Mouse (Mus musculus) intestine, embryonic 15.5 days (tissue): ENCODE measurements around the gene Dad1. TPM values are rescaled to one million over a fixed set of nuclear protein-coding genes. Genes with fewer than 3 reads are reported as not detected.

Source experiments
- ATAC-seq: fragments of 200-750 bp; cut with Nextera tagmentation; 2 replicates; pipeline ENCODE4 v1.8.0; 2017; ENCODE audit warnings: moderate TSS enrichment, moderate library complexity
- H3K27ac ChIP-seq: fragments of 300-500 bp; sonication (generic); 2 replicates; pipeline ENCODE4 v1.5.1; 2015; ENCODE audit warnings: mild to moderate bottlenecking, inconsistent platforms
- H3K27me3 ChIP-seq: fragments of 300-500 bp; sonication (generic); replicated peaks from 2 replicates; pipeline ENCODE4 v1.6.1; 2015; ENCODE audit warnings: inconsistent platforms
- H3K36me3 ChIP-seq: fragments of 300-500 bp; sonication (generic); 2 replicates; pipeline ENCODE4 v1.6.1; 2015; ENCODE audit warnings: inconsistent platforms
- H3K4me1 ChIP-seq: fragments of 300-500 bp; sonication (generic); replicated peaks from 2 replicates; pipeline ENCODE4 v1.6.1; 2015; ENCODE audit warnings: inconsistent platforms
- H3K4me2 ChIP-seq: fragments of 300-500 bp; sonication (generic); replicated peaks from 2 replicates; pipeline ENCODE4 v1.6.1; 2015; ENCODE audit warnings: mild to moderate bottlenecking, inconsistent platforms
- H3K4me3 ChIP-seq: fragments of 300-500 bp; sonication (generic); replicated peaks from 2 replicates; pipeline ENCODE4 v1.5.1; 2015; ENCODE audit warnings: inconsistent platforms
- H3K9ac ChIP-seq: fragments of 300-500 bp; sonication (generic); 2 replicates; pipeline ENCODE4 v1.6.1; 2015; ENCODE audit warnings: inconsistent platforms
- H3K9me3 ChIP-seq: fragments of 300-500 bp; sonication (generic); 2 replicates; pipeline ENCODE4 v1.6.1; 2016; ENCODE audit warnings: inconsistent platforms
- WGBS: fragments of 180-500 bp; shearing (Covaris S2); methylation state at CpG from one replicate; pipeline ENCODE4 v1.1.7; 2015; 5-methylcytosine and 5-hydroxymethylcytosine counted together
- polyA plus RNA-seq: library from polyadenylated mRNA; unstranded; fragments of >200 nt; fragmentation: Nextera tagmentation; extraction: Ambion mirVana; gene quantifications from 2 replicates; pipeline ENCODE4 v1.2.1, GENCODE M21; 2015

Dad1 gene
- polyA plus RNA-seq, 1 experiment from 2014 or later: 450 TPM

- 68% methylated on average over 9 of the region's 9 CpGs for WGBS
- no peak overlapping the region for H3K9ac ChIP-seq
- H3K36me3 ChIP-seq: no peaks in the 10 kb centered on the region
- H3K27ac ChIP-seq: no peak overlapping the region
- ATAC-seq: no peak
- H3K4me2 ChIP-seq: no peak overlapping the region
- no peak overlapping the region for H3K4me3 ChIP-seq
- no peaks in the 10 kb centered on the region for H3K9me3 ChIP-seq
- no peaks in the 10 kb centered on the region for H3K27me3 ChIP-seq
- peaks cover 22% of the 10 kb centered on the region for H3K4me1 ChIP-seq
Observed at GRCm38 (mm10) chr14:54193354-54194133, 60.4 kb downstream of the Dad1 start.

- peak; percentile 46; the same call in 1 of the 2 replicates for ATAC-seq
- Histone ChIP-seq H3K27ac (no peak overlapping the region), H3K27me3 (no peaks in the 10 kb centered on the region), H3K4me3 (no peak overlapping the region), H3K9me3 (no peaks in the 10 kb centered on the region), H3K36me3 (no peaks in the 10 kb centered on the region), H3K4me2 (no peak overlapping the region), H3K9ac (no peak overlapping the region), H3K4me1 (peaks cover 22% of the 10 kb centered on the region)
- WGBS: 52% methylated on average over 3 of the region's 3 CpGs
Observed at GRCm38 (mm10) chr14:54192462-54192847, 61.4 kb downstream of the Dad1 start.

- peak overlapping the region; percentile 33; the same call in 1 of the 2 replicates for H3K27ac ChIP-seq
- no peak overlapping the region for H3K4me3 ChIP-seq
- no peak for ATAC-seq
- H3K9ac ChIP-seq: no peak overlapping the region
- no peak overlapping the region for H3K4me2 ChIP-seq
- H3K9me3 ChIP-seq: no peaks in the 10 kb centered on the region
- WGBS: 66% methylated on average over 18 of the region's 18 CpGs
- no peaks in the 10 kb centered on the region for H3K36me3 ChIP-seq
- no peaks in the 10 kb centered on the region for H3K27me3 ChIP-seq
- peaks cover 22% of the 10 kb centered on the region for H3K4me1 ChIP-seq
Observed at GRCm38 (mm10) chr14:54191594-54192461, 62.1 kb downstream of the Dad1 start.

GRCm38 (mm10) chr14:54191026-54191390, 62.9 kb downstream of the Dad1 start:
- 22% methylated on average over 4 of the region's 4 CpGs for WGBS
- ATAC-seq: peak; percentile 11; the same call in 1 of the 2 replicates
- peaks cover 26% of the 10 kb centered on the region for H3K4me1 ChIP-seq

GRCm38 (mm10) chr14:54190305-54191025, 63.4 kb downstream of the Dad1 start:
- H3K4me1 ChIP-seq: peaks cover 29% of the 10 kb centered on the region
- H3K4me2 ChIP-seq: no peak overlapping the region
- whole genome bisulfite sequencing: 42% methylated on average over 7 of the region's 7 CpGs
- no peak overlapping the region for H3K4me3 ChIP-seq
- peak; percentile 73 for ATAC-seq
- H3K27ac ChIP-seq: peak overlapping the region; percentile 51
- H3K9ac ChIP-seq: no peak overlapping the region
- H3K27me3 ChIP-seq: no peaks in the 10 kb centered on the region
- no peaks in the 10 kb centered on the region for H3K9me3 ChIP-seq
- no peaks in the 10 kb centered on the region for H3K36me3 ChIP-seq

More at GRCm38 (mm10) chr14:54191026-54191390, 62.9 kb downstream of the Dad1 start:
- no peaks in the 10 kb centered on the region for H3K36me3 ChIP-seq
- H3K9ac ChIP-seq: no peak overlapping the region
- H3K4me2 ChIP-seq: no peak overlapping the region
- H3K27me3 ChIP-seq: no peaks in the 10 kb centered on the region
- no peak overlapping the region for H3K4me3 ChIP-seq
- no peaks in the 10 kb centered on the region for H3K9me3 ChIP-seq
- peak overlapping the region; percentile 51 for H3K27ac ChIP-seq

- H3K27me3 ChIP-seq: no peaks in the 10 kb centered on the region
- ATAC-seq: no peak
- no peak overlapping the region for H3K4me3 ChIP-seq
- no peak overlapping the region for H3K9ac ChIP-seq
- H3K36me3 ChIP-seq: no peaks in the 10 kb centered on the region
- peaks cover 26% of the 10 kb centered on the region for H3K4me1 ChIP-seq
- 80% methylated on average over 3 of the region's 3 CpGs for WGBS
- no peak overlapping the region for H3K27ac ChIP-seq
- no peaks in the 10 kb centered on the region for H3K9me3 ChIP-seq
- H3K4me2 ChIP-seq: no peak overlapping the region
Observed at GRCm38 (mm10) chr14:54189255-54189654, 64.6 kb downstream of the Dad1 start.

GRCm38 (mm10) chr14:54187211-54187610, 66.7 kb downstream of the Dad1 start:
- no peak overlapping the region for H3K27ac ChIP-seq
- no peak for ATAC-seq
- no peaks in the 10 kb centered on the region for H3K27me3 ChIP-seq
- no peaks in the 10 kb centered on the region for H3K36me3 ChIP-seq
- H3K4me1 ChIP-seq: peaks cover 23% of the 10 kb centered on the region
- no peaks in the 10 kb centered on the region for H3K9me3 ChIP-seq
- WGBS: 73% methylated on average over 6 of the region's 6 CpGs
- H3K4me3 ChIP-seq: no peak overlapping the region
- no peak overlapping the region for H3K9ac ChIP-seq
- H3K4me2 ChIP-seq: no peak overlapping the region

Other genes starting within 250 kb of the Dad1 start
- 41.6 and 42.6 TPM in 2 replicates for gene Abhd4, start 84 bp upstream of the Dad1 start, polyA plus RNA-seq
- gene Olfr49, start 30.8 kb upstream of the Dad1 start, polyA plus RNA-seq: not detected in 2 replicates
- gene Oxa1l, start 106.7 kb upstream of the Dad1 start, polyA plus RNA-seq: 41.7 and 48.8 TPM in 2 replicates
- 51.0 and 56.3 TPM in 2 replicates for gene Slc7a7, start 163.7 kb upstream of the Dad1 start, polyA plus RNA-seq
- gene Mrpl52, start 172.8 kb upstream of the Dad1 start, polyA plus RNA-seq: 270 and 308 TPM in 2 replicates
- 110 and 112 TPM in 2 replicates for gene Mmp14, start 177.5 kb upstream of the Dad1 start, polyA plus RNA-seq
- 57.2 and 60.6 TPM in 2 replicates for gene Lrp10, start 210.0 kb upstream of the Dad1 start, polyA plus RNA-seq
- gene Rem2, start 222.0 kb upstream of the Dad1 start, polyA plus RNA-seq: 1.6 and 1.9 TPM in 2 replicates